Mouse (Mus musculus) left cerebral cortex, postnatal 25 days (tissue): ENCODE measurements around the gene Ccdc22. TPM values are rescaled to one million over a fixed set of nuclear protein-coding genes. Genes with fewer than 3 reads are reported as not detected.

Experiments
- DNase-seq, 2 experiments: peaks; one replicate each; pipeline ENCODE4 v3.0.0; 2022; ENCODE audit warnings: low spot score in 2 of 2, mixed read lengths in 1 of 2
- intact Hi-C: fragments of 180-260 bp; cut with DNase I; formaldehyde crosslinking; loops from one replicate; pipeline ENCODE4 v1.15.1; 2025
- total RNA-seq, 2 experiments: library from RNA; stranded (reverse); gene quantifications; 2 replicates each; pipeline ENCODE4 v1.2.3; 2021

The Ccdc22 gene
- total RNA-seq, 2 experiments from 2014 or later = 30.6 to 31.3 TPM

DNA sequence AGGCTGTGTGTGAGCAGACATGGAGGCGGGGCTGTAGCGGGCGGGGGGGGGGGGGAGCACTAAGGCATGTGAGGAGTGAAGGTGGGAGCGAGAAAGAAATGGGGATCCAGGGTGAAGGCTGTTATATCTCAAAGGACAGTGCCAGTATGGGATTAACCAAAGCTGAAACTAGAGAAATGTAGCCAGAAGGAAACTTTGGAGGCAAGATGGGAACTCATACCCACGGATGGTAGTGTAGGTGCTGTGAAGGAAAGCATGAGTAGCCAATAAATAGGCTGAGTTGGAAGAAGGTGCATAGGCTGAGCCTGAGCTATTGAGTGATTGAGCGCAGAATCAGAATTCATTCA is 30.5 kb downstream of the Ccdc22 start:
- intact Hi-C loops = loop anchor here (2.0 to 5.0 kb wide), 3 partner anchors 64 to 153 kb away; partner anchors contain the start of gene Syp
- DNase-seq = peak; percentile 9 to 22

DNA sequence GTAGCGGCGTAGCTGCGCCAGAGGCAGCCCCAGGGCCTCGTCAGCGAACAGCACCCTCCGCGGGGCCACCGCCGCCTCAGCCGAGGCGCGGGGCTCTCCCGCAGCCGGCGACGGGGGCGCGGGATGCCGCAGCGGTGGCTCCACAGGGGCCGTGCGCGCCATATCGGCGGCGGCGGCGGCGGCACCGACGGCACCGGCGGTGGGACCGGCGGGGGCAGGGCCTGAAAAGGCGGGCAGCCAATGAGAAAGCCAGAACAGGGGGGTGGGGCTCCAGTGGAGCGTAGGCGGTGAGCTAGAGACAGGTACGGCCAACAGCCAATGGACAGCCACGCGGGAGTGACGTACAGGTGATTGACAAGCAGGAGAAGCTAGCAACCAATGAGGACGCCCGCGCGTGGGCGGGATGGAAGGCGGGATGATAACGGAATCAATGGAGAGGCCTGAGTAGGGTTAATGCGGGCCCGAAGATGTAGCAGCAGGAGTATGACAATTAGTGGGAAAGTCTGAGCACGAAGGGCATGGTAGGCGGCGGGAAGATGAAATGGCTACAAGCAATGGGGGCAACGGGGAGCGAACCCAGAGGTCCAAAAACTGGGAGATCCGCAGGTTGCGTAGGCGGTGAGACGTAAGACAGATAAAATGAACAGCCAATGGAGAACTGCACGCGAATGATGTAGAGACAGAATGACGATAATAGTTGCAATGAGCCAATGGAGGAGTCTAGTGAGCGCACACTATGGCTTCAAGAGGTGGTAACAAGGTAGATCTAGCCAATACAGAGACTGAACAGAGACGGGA is 31.0 kb downstream of the Ccdc22 start, which contains the start of gene Ppp1r3f:
Ppp1r3f (minus strand) TSS at position 197 of the 798 bp plus-strand sequence.
- intact Hi-C loops = loop anchor here (2.0 to 5.0 kb wide), 3 partner anchors 65 to 152 kb away; partner anchors contain the start of gene Syp
- DNase-seq = peak; percentile 94 to 99

DNA sequence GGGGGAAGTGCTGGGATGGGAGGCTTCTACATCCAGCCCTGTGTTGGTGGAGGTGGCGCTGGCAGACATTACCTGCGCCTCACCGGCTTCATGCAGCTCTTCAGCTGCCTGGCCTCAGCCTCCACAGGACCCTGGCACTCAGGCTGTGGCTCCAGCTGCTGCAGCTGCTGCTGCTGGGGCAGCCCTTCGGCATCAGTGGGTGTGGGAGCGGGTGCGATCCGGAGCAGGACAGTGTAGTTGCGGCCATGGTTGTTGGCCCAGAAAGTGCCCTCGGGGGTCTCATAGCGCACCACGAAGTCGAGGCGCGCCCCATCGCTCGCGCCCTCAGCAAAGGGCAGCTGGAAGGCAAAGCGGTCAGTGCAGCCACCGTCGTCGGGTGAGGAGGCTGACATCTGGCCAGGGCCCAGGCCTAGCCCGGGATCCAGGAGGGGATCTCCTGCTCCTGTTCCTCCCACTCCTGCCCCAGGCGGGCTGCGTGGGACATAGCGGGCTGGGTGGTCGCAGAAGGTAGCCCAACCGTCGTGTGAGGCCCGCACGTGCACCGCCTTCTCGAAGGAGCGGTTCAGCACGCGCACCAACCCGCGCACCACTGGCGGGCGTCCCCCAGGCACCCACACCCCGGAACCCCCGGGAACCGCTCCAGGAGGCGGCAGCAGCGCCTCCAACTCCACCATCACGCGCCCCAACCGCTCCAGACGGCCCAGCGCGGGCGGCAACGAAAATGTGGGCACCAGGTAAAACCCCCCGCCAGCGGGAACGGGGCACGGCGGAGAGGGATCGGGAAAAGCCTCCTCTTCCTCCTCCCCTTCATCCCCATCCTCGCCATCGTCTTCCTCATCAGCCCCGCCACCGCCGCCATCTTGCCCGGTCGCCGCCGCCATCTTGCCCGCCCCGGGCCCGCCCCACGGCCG is 31.9 kb downstream of the Ccdc22 start, which contains the start of gene Foxp3:
Foxp3 (plus strand) TSS at position 469 of the 911 bp plus-strand sequence.
- intact Hi-C loops = loop anchor here (2.0 to 5.0 kb wide), 3 partner anchors 65 to 151 kb away; partner anchors contain the start of gene Syp
- DNase-seq = peak in 1 of 2 experiments; percentile 61

DNA sequence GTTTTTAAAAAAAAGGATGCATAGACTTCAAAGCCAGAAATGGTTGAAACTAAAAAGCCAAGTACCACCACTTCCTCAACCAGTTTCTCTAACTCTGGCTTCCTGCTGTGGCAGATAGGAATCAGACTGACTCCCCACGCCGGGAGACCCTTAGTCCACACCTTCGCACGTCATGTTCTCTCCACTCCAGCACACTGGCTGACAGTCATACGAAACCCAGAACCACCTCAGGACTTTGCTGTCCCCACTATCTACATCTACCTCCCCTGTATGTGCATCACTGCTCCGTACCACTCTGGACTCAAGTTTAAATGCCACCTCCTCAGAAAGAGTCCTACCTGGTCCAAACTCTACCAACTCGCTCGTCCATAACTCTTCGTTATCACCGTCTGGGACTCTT is 32.9 kb downstream of the Ccdc22 start:
- intact Hi-C loops = loop anchor here (5.0 kb wide), 2 partner anchors 100 to 150 kb away; no protein-coding TSS in a partner anchor

DNA sequence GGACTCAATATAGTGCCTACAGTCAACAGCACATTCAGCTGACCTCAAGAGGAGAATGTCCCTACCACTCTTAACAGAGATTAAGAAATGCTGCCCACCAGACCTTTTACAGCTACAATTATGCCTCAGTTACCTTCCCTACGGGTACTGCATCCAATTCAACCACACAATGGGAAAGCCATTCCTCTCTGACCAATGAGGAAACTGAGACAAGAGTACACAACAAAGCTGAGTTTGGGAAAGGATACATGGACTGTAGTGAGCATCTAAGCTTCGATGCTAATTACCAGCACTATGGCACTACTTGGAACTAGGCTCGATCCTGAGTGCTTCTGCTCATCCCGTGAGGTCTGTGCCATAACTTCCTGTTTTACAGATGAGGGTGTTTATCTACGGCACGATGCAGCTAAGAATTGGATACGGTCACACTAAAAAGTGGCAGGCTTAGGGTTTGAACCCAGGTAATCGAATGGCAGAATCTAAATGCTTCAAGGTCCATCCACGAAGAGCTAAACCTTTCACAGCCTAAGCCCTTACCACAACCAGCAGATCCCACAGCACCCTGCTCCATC is 33.7 kb downstream of the Ccdc22 start:
- intact Hi-C loops = loop anchor here (5.0 kb wide), 2 partner anchors 99 to 149 kb away; no protein-coding TSS in a partner anchor
- DNase-seq = no peak

More for the DNA sequence above, 32.9 kb downstream of the Ccdc22 start:
- no peak for DNase-seq

DNA sequence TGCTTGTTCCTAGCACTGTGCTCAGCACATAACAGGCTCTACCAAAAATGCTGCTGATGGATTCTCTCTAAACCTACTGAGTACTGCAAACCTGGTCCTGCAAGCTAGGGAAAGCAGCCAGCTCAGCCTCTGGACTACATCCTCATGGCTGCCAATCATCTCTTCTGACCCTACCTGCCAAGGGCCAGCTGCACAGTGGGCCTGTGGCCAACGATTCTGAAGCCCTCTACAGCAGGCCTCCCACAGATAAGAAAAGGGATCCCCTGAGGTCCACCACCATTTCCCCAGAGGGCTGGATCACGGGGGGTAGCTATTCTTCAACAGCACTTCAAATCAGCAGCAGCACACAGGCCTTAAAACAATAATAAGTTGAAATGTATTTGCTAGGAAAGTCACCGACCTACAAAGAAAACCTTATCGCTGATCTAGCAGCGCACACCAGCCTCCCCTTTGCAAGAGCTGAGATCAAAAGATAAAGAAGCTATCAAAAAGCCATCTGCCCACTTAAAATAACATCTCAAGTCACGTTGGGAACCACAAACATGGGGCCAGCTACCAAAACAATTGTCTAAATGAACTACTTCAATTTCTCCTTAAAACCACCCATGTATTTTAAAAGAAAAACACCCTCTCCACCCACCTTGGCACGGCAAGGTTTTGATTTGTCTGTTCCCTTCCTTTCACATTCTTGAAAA is 34.7 kb downstream of the Ccdc22 start:
- intact Hi-C loops = loop anchor here (5.0 kb wide), 2 partner anchors 98 to 148 kb away; no protein-coding TSS in a partner anchor
- no peak for DNase-seq

DNA sequence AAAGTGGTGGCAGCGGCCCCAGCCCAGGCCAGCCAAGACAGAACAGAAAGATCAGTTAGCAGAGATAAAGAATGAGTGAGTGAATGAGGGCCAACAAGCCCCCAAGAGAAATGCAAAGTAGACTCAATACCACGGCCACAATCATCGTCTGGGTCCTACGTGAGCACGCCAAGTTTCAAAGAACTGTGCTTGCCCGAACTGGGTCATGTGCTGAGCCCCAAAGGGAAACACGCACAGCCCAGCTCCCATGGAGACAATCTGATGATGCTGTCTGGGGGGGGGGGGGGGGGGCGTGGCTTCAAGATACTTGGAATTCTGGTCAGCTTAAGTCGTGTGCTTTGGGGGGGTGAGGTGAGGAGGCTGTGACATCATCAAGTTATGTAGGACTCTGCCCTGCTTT is 37.8 kb downstream of the Ccdc22 start:
- no peak for DNase-seq
- intact Hi-C loops = no loop called here

DNA sequence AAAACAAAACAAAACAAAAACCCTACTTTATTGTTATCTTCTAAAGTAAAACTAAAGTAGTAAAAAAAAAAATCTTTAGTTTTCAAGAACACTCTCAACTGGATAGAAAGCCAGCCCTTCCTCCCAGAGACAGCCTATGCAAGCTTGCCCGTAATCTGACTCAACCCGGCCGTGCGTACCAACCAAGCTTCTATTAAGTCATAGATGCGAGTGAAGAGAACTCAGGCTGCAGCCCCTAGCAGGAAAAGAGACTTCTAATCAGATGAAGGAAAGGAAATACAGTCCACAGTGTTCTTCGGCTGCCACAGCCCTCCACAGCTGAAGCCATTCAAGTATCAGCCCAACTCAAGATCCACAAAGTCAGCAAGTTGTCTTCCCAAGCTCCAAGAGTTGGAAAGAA is 39.0 kb downstream of the Ccdc22 start:
- intact Hi-C loops = no loop called here

DNA sequence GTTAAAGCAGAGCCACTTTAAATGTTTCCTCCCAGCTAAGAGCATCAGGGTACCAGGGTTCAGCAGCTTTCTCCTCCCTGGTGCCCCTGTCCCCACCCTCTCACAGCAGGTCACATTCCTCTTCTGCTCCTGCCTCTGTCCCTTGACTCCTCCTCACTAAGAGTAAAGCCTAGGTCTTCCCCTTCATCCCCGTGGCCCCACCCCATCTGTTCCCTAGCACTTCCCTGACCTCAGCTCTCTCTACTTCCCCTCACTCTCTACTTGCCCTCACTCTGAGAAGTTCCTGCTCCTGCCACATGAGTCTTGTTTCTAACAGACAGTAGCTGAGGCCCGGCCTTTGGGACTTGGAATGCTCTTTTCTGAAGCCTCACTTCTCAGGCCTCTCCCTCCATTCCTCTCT is 42.2 kb downstream of the Ccdc22 start:
- intact Hi-C loops = no loop called here
- DNase-seq = no peak

More for the DNA sequence above, 39.0 kb downstream of the Ccdc22 start:
- no peak for DNase-seq

DNA sequence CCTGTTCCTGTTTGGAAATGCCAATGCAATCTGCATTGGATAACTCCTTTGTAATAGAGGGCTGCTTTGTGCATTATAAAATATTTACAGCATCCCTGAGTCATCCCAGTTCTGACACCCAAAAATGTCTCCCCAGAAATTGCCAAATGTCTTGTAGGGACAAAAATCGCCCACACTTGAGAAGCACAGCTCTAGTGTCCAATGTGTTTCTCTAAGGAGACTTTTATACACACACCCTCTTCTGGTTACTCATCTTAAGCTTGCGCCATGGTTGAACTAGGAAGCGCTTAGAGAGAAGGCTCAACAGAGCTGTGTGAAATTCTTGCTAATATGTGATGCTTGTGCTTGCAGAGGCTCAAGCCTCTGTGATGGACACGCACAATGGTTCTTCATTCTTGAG is 51.8 kb downstream of the Ccdc22 start:
- peak in 1 of 2 experiments; percentile 56 for DNase-seq
- intact Hi-C loops = no loop called here

Other genes starting within 250 kb of the Ccdc22 start
- 10 to 100 TPM; 14.1 to 15.4 TPM for gene Usp27x, start 229.7 kb downstream of the Ccdc22 start, total RNA-seq
- gene Foxp3, start 31.9 kb downstream of the Ccdc22 start, total RNA-seq = not detected
- gene Ppp1r3f, start 31.2 kb downstream of the Ccdc22 start, total RNA-seq = 10 to 100 TPM; 21.1 to 25.0 TPM
- gene Cacna1f, start 1.6 kb upstream of the Ccdc22 start, total RNA-seq = not detected
- gene Syp, start 33.0 kb upstream of the Ccdc22 start, total RNA-seq = 1,000 to 10,000 TPM; 2,020 to 2,211 TPM
- 1 to 10 TPM in 1 of 2 experiments, under 1 TPM in 1; 0.76 to 2.0 TPM for gene Prickle3, start 51.7 kb upstream of the Ccdc22 start, total RNA-seq
- 1 to 10 TPM; 5.9 to 7.7 TPM for gene Plp2, start 65.9 kb upstream of the Ccdc22 start, total RNA-seq
- under 1 TPM; 0.41 to 0.57 TPM for gene Magix, start 75.7 kb upstream of the Ccdc22 start, total RNA-seq
- 10 to 100 TPM; 33.2 to 34.0 TPM for gene Gpkow, start 91.6 kb upstream of the Ccdc22 start, total RNA-seq
- gene Wdr45, start 108.8 kb upstream of the Ccdc22 start, total RNA-seq = 10 to 100 TPM; 57.6 to 61.6 TPM
- gene Gm45208, start 116.7 kb upstream of the Ccdc22 start, total RNA-seq = not detected
- gene Praf2, start 122.9 kb upstream of the Ccdc22 start, total RNA-seq = 100 to 1,000 TPM in 1 of 2 experiments, 10 to 100 TPM in 1; 99.9 to 103 TPM
- 10 to 100 TPM; 19.5 to 22.1 TPM for gene Ccdc120, start 145.4 kb upstream of the Ccdc22 start, total RNA-seq
- 10 to 100 TPM; 29.9 to 36.0 TPM for gene Tfe3, start 157.0 kb upstream of the Ccdc22 start, total RNA-seq
- gene Gripap1, start 184.2 kb upstream of the Ccdc22 start, total RNA-seq = 100 to 1,000 TPM in 1 of 2 experiments, 10 to 100 TPM in 1; 99.6 to 105 TPM
- 1 to 10 TPM; 7.0 to 8.9 TPM for gene Kcnd1, start 216.8 kb upstream of the Ccdc22 start, total RNA-seq
- 10 to 100 TPM; 74.8 to 83.2 TPM for gene Otud5, start 235.8 kb upstream of the Ccdc22 start, total RNA-seq